Mouse (Mus musculus) limb, embryonic 15.5 days (tissue): ENCODE results near the gene Btaf1. TPM values are rescaled to one million over a fixed set of nuclear protein-coding genes. Genes with fewer than 3 reads are reported as not detected.

Experiments used
- ATAC-seq: fragments of 200-750 bp; cut with Nextera tagmentation; 2 replicates; pipeline ENCODE4 v1.8.0; 2017; ENCODE audit warnings: low read depth, moderate TSS enrichment; ENCODE audit not compliant: insufficient number of reproducible peaks, low FRiP score, low TSS enrichment
- H3K27ac ChIP-seq: fragments of 300-500 bp; sonication (generic); 2 replicates; pipeline ENCODE4 v1.5.1; 2015; ENCODE audit warnings: moderate library complexity, mild to moderate bottlenecking, inconsistent platforms
- H3K27me3 ChIP-seq: fragments of 300-500 bp; sonication (generic); 2 replicates; pipeline ENCODE4 v1.6.1; 2015; ENCODE audit warnings: inconsistent platforms
- H3K36me3 ChIP-seq: fragments of 300-500 bp; sonication (generic); 2 replicates; pipeline ENCODE4 v1.6.1; 2015; ENCODE audit warnings: inconsistent platforms
- H3K4me1 ChIP-seq: fragments of 300-500 bp; sonication (generic); 2 replicates; pipeline ENCODE4 v1.6.1; 2015; ENCODE audit warnings: inconsistent platforms
- H3K4me2 ChIP-seq: fragments of 300-500 bp; sonication (generic); 2 replicates; pipeline ENCODE4 v1.6.1; 2015; ENCODE audit warnings: mild to moderate bottlenecking, inconsistent platforms
- H3K4me3 ChIP-seq: fragments of 300-500 bp; sonication (generic); 2 replicates; pipeline ENCODE4 v1.5.1; 2015; ENCODE audit warnings: mild to moderate bottlenecking, inconsistent platforms
- H3K9ac ChIP-seq: fragments of 300-500 bp; sonication (generic); 2 replicates; pipeline ENCODE4 v1.6.1; 2015; ENCODE audit warnings: inconsistent platforms
- H3K9me3 ChIP-seq: fragments of 300-500 bp; sonication (generic); 2 replicates; pipeline ENCODE4 v1.6.1; 2016; ENCODE audit warnings: inconsistent platforms
- WGBS: fragments of 180-500 bp; shearing (Covaris S2); methylation state at CpG from one replicate; pipeline ENCODE4 v1.1.7; 2015; 5-methylcytosine and 5-hydroxymethylcytosine counted together
- polyA plus RNA-seq: library from polyadenylated mRNA; unstranded; fragments of >200 nt; fragmentation: Nextera tagmentation; extraction: Ambion mirVana; gene quantifications from 2 replicates; pipeline ENCODE4 v1.2.1, GENCODE M21; 2015

The Btaf1 gene
- polyA plus RNA-seq, 1 experiment from 2014 or later = 10.1 TPM

DNA sequence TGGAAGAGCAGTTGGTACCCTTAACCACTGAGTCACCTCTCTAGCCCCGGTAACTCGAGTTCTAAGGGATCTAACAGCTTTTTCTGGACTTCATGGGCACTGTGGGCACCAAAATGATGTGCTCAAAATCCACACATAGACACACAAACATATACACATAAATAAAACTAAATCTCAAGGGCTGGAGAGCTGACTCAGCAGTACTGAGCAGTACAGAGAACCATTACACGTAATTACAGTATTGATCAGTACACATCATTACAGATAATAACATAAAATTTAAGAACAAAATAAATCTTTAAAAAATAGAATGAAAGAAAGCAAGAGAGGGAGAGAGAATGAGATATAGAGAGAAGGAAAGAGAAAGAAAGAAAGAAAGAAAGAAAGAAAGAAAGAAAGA is 16.7 kb upstream of the Btaf1 start:
- no peak for ATAC-seq
- 74% methylated on average over 3 of the region's 3 CpGs for WGBS

DNA sequence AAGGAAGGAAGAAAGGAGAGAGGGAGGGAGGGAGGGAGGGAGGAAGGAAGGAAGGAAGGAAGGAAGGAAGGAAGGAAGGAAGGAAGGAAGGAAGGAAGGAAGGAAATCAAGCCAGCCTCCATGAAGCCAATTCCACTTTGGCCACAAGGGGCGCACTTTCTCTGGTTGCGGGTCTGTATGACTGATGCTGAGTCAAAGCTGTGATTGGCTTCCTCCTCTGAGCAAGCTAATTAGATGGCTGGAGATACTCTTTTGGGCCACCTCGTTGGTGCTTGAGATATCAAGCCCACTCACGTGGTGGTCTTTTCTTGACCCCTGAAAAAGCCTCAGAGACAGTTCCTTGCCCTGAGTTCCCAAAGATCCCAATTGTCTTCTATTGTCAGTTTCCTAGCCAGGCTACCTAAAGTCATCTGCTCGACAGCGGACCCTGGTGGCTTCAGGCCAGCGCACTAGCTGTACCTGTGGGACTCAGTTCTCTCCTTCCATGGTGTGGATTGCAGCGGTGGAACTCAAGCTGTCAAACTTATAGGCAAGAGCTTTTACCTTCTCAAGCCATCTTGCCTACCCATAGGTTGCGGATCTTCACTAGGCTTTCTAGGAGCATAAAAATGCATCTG is 16.1 kb upstream of the Btaf1 start:
- Histone ChIP-seq H3K4me1 (no peaks in the 10 kb centered on the region), H3K9ac (no peak overlapping the region), H3K27ac (no peak overlapping the region), H3K36me3 (no peaks in the 10 kb centered on the region), H3K27me3 (no peaks in the 10 kb centered on the region), H3K4me2 (no peak overlapping the region), H3K9me3 (no peaks in the 10 kb centered on the region), H3K4me3 (no peak overlapping the region)
- no peak for ATAC-seq
- WGBS = 29% methylated on average over 9 of the region's 9 CpGs

More for the DNA sequence above, 16.7 kb upstream of the Btaf1 start:
- H3K27ac ChIP-seq = no peak overlapping the region
- H3K27me3 ChIP-seq = no peaks in the 10 kb centered on the region
- H3K4me2 ChIP-seq = no peak overlapping the region
- no peaks in the 10 kb centered on the region for H3K9me3 ChIP-seq
- H3K4me1 ChIP-seq = 0 out of 2 replicates have a peak, but pooled peaks cover 3% of the 10 kb centered on the region
- no peak overlapping the region for H3K9ac ChIP-seq
- no peak overlapping the region for H3K4me3 ChIP-seq
- H3K36me3 ChIP-seq = no peaks in the 10 kb centered on the region

DNA sequence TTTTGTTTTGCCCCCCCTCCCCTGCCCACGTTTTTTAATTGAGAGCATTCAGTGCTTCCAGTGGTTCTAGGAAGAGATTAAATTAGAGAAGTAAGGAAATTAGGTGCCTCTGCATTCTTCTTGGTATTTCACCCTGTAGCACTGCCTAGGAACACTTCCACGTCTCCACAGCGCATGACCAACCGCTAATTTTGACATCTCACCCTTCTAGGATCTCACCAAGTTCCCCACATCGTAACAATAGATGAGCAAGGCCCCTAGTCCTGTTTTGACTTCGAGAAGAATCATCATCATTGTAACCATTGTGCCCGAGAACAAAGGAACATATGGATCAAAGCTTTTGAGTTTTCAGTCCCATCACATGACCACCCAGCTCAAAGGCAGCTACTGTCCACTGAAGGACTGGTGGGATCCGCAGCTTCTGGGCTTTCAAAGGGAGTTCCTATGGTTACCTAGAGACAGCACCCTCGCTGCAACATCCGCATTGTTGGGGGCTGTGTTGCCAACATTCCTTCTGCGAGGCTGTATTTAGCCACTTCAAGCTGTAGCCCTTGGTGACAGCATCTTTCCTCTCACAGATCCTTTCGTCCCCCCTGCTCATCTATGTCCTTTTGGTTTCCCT is 15.3 kb upstream of the Btaf1 start:
- H3K9me3 ChIP-seq = no peaks in the 10 kb centered on the region
- no peaks in the 10 kb centered on the region for H3K4me1 ChIP-seq
- no peak overlapping the region for H3K4me3 ChIP-seq
- no peaks in the 10 kb centered on the region for H3K27me3 ChIP-seq
- no peak overlapping the region for H3K9ac ChIP-seq
- no peak overlapping the region for H3K4me2 ChIP-seq
- WGBS = 50% methylated on average over 12 of the region's 12 CpGs
- H3K27ac ChIP-seq = no peak overlapping the region
- ATAC-seq = no peak
- no peaks in the 10 kb centered on the region for H3K36me3 ChIP-seq

DNA sequence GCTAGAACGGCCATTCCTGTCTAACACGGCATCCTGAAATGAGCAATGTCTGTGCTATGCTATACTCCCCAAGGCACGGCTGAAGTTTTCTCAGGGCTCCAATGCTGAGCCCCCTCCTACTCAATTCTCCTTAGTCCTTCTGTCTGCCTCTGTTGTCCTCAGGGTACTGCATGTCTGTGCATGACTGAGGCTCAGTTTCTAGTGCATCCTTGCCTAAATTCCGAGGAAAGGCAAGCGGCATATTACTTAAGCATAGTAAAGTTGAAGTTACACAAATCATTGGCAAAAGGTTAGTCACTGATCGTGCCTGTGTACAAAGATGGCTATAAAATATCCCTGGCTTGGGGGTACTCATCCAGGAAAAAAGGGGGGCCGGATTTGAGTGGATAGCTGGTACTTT is 12.8 kb upstream of the Btaf1 start:
- no peak for ATAC-seq
- H3K27ac ChIP-seq = no peak overlapping the region
- no peaks in the 10 kb centered on the region for H3K9me3 ChIP-seq
- WGBS = 59% methylated on average over 7 of the region's 7 CpGs
- no peaks in the 10 kb centered on the region for H3K36me3 ChIP-seq
- no peak overlapping the region for H3K4me2 ChIP-seq
- no peaks in the 10 kb centered on the region for H3K4me1 ChIP-seq
- H3K27me3 ChIP-seq = no peaks in the 10 kb centered on the region
- H3K4me3 ChIP-seq = no peak overlapping the region
- no peak overlapping the region for H3K9ac ChIP-seq

DNA sequence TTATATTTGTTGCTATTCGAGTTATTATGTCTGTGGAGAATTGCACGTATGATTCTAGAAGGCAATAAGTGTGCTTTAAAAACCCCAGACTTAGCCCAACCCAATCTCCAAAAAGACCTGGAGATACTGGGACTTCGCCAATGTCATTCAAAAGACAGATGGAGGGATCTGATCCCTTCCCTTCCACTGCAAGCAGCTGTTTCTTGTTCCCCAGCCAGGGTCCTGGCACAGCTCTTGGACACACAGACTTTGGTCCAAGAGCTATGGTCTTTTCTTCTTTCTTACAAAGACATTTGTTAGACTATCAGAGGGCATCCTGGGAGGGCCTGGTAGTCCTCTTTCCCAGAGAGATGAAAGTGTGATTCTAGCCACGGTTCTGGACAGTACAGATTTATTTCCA is 9.7 kb upstream of the Btaf1 start:
- WGBS = 76% methylated on average over 4 of the region's 4 CpGs
- no peak overlapping the region for H3K9ac ChIP-seq
- no peak for ATAC-seq

DNA sequence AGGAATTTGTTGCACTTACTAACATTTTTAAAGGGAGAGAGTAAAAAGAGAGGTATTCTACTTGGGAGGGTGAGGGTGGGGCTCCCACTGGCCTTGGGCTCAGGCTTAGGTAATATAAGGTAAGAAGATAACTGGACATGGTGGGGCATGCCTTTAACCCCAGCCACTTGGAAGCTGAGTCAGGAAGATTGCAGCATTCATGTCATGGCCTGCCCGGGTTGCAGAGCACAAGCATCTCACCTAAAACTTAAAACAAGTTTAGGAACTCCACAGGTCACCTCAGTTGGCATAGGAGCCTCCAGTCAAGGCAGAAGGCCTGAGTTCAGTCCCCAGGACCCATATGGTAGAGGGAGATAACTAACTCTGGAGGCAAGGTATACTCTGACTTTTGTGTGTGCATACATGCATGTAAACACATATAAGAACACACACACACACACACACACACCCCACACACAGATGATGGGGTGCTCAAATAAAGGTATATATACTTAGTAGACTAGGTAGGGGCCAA is 8.9 kb upstream of the Btaf1 start:
- Histone ChIP-seq H3K27ac (no peak overlapping the region), H3K4me1 (peaks cover 4% of the 10 kb centered on the region), H3K4me2 (no peak overlapping the region), H3K9me3 (no peaks in the 10 kb centered on the region), H3K36me3 (no peaks in the 10 kb centered on the region), H3K4me3 (no peak overlapping the region), H3K9ac (no peak overlapping the region), H3K27me3 (no peaks in the 10 kb centered on the region)
- 88% methylated on average over 1 of the region's 1 CpGs for WGBS
- ATAC-seq = no peak

More for the DNA sequence above, 9.7 kb upstream of the Btaf1 start:
- Histone ChIP-seq H3K27me3 (no peaks in the 10 kb centered on the region), H3K9me3 (no peaks in the 10 kb centered on the region), H3K36me3 (no peaks in the 10 kb centered on the region), H3K4me1 (peaks cover 4% of the 10 kb centered on the region), H3K4me3 (no peak overlapping the region), H3K27ac (no peak overlapping the region), H3K4me2 (no peak overlapping the region)

DNA sequence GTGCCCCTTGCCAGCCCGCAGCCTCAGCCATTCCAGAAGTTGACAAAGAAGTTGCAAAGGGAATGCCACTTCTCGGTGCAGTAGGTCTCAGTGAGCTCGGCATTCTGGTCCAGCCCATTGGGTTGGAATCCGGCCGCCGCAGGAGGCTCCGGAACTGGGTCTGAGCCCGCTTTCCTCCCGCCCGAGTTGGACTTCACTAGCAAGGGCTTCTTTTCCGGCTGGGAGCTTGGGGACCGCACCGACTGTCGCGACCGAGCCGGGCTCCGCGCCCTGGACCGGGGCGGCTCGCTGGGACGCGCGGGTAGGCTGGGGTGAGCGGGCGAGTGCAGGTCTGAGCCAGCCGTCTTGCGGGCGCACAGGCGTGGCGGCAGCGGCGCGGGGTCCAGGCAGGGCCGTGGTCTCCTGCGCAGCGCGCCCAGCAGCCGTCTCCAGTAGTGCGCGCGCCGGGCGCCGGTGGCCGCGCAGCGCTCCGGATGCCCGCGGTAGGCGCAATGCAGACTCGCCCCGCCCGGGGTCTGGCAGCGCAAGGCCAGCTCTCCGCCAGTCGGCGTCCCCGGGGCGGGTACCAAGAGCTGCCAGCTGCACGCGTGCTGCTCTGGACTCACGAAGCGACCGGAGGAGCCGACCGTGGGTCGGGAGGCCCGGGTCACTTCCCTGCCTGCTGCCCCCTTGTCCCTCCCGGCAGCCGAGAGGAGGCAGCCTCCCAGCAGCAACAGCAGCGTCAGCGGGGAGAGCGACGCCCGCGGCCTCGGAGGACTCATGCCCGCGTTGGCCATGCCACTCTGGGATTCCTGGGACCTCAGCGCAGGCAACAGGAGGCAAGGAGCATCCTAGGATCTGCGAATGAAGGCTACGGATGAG is 7.2 kb upstream of the Btaf1 start:
- H3K4me1 ChIP-seq = peaks cover 4% of the 10 kb centered on the region
- peak overlapping the region; percentile 91 for H3K27ac ChIP-seq
- ATAC-seq = peak; percentile 84
- H3K27me3 ChIP-seq = no peaks in the 10 kb centered on the region
- H3K36me3 ChIP-seq = no peaks in the 10 kb centered on the region
- peak overlapping the region; percentile 91 for H3K4me3 ChIP-seq
- under 1% methylated on average over 85 of the region's 85 CpGs for WGBS
- H3K9ac ChIP-seq = peak overlapping the region; percentile 90
- no peaks in the 10 kb centered on the region for H3K9me3 ChIP-seq
- H3K4me2 ChIP-seq = peak overlapping the region; percentile 56

DNA sequence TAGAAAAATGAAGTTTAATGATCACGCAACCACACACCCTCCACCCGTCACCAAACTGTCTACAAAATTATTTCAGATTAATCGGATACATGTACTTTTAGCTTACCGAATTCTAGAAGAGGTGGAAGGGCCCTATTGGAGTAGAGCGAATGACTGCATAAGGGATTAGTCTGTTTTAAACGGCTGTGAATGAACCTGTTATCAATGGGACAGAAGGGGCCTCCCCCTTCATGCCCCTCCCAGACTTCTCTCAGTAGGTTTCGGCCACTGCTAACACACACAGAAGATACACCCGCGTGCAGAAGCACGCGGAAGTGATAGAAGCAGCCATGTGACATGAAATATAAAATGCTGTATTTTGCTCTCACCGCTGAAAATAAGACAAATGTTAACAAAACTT is 6.4 kb upstream of the Btaf1 start, which contains the start of gene Fgfbp3:
Fgfbp3 (minus strand) TSS at position 150 of the 400 bp plus-strand sequence.
- WGBS = 10% methylated on average over 12 of the region's 12 CpGs
- H3K9me3 ChIP-seq = no peaks in the 10 kb centered on the region
- peak within 1 kb of the TSS; percentile 91 for H3K27ac ChIP-seq
- peak within 1 kb of the TSS; percentile 91 for H3K4me3 ChIP-seq
- peak within 1 kb of the TSS; percentile 90 for H3K9ac ChIP-seq
- no peaks in the 10 kb centered on the region for H3K36me3 ChIP-seq
- H3K4me2 ChIP-seq = peak within 1 kb of the TSS; percentile 56
- no peaks in the 10 kb centered on the region for H3K27me3 ChIP-seq
- H3K4me1 ChIP-seq = peaks cover 4% of the 10 kb centered on the region
- no peak for ATAC-seq

DNA sequence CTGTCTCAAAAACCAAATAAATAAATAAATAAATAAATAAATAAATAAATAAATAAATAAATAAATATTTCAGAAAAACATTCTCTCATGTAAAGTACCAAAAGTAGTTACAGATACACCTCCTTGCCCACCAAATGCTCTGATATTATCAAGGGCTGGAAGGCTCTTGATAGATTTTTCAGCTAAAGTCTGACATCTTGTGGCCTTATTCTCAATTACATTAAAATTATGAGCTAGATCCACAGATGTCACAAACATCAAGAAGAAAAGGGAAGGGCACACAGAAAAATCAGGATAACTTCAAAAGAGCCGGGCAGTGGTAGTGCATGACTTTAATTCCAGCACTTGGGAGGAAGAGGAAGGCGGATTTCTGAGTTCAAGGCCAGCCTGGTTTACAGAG is 3.9 kb upstream of the Btaf1 start:
- Histone ChIP-seq H3K9ac (no peak overlapping the region), H3K36me3 (no peaks in the 10 kb centered on the region), H3K4me1 (peaks cover 11% of the 10 kb centered on the region), H3K4me2 (no peak overlapping the region), H3K27ac (no peak overlapping the region), H3K4me3 (no peak overlapping the region), H3K9me3 (no peaks in the 10 kb centered on the region), H3K27me3 (no peaks in the 10 kb centered on the region)
- 28% methylated on average over 2 of the region's 2 CpGs for WGBS
- ATAC-seq = no peak

DNA sequence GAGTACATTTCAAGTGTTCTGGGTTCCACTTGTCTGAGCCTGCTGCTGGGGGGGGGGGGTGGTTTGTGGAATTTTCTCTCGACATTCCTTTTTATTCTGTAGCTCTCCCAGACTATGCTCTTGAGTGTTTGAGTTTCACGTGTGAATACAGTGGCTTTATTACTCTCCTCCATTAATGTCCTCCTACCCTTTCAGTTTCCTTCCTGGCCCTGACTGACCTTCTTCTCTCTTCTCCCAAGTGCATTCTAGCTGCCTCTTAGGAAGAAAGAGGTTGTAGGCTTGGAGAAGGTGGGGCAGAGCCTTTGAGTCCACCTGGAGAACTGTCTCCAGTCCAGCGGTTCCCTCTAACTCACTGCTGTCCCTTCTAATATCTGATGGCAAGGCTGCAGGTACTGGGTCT is 2.9 kb upstream of the Btaf1 start:
- WGBS = 60% methylated on average over 3 of the region's 3 CpGs
- no peak overlapping the region for H3K4me2 ChIP-seq
- H3K9me3 ChIP-seq = no peaks in the 10 kb centered on the region
- H3K27me3 ChIP-seq = no peaks in the 10 kb centered on the region
- ATAC-seq = no peak
- H3K27ac ChIP-seq = no peak overlapping the region
- no peaks in the 10 kb centered on the region for H3K36me3 ChIP-seq
- peaks cover 14% of the 10 kb centered on the region for H3K4me1 ChIP-seq
- no peak overlapping the region for H3K9ac ChIP-seq
- H3K4me3 ChIP-seq = no peak overlapping the region

DNA sequence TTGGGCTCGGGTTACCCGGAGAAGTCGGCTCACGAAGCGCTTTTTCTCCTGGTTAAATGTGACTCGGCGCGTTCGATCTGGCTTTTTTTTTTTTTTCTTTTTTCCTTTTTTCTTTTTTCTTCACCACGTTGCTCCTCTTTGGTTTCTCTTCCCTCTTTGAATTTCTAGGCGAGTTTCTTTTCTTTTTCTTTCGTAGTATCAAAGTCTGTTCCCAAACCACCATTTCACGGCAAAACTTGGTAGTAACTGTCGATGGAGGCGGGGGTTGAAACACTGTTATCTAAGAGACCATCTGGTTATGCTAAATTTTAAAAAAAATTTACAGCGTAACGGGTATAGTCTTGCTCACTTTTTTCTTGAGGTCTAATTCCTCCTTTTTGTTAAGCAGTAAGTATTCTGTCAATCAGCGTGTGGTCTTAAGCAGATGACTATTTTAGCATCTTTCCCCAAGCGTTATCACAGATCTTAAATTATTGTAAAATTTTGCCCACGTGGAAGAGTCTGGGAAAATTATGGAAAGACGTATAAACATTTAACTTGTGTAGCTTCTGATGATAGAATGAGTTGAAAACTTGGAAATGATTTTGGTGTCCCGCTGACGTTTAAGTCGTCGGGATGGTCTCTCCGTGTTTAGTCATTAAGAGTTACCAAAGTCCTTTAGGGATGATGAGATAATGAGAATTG is 816 bp downstream of the Btaf1 start:
- under 1% methylated on average over 26 of the region's 26 CpGs for WGBS
- H3K4me1 ChIP-seq = peaks cover 10% of the 10 kb centered on the region
- no peaks in the 10 kb centered on the region for H3K36me3 ChIP-seq
- H3K9me3 ChIP-seq = no peaks in the 10 kb centered on the region
- peak overlapping the region; percentile 96 for H3K4me3 ChIP-seq
- H3K9ac ChIP-seq = peak overlapping the region; percentile 89
- no peak for ATAC-seq
- no peaks in the 10 kb centered on the region for H3K27me3 ChIP-seq
- H3K27ac ChIP-seq = peak overlapping the region; percentile 97
- H3K4me2 ChIP-seq = peak overlapping the region; percentile 84
